Mouse (Mus musculus): ENCODE measurements around the gene Cntnap2. TPM values are rescaled to one million over a fixed set of nuclear protein-coding genes. Genes with fewer than 3 reads are reported as not detected.

Cntnap2 gene
- polyA plus RNA-seq, 1 experiment: not detected

- TF ChIP-seq USF1 (IDR thresholded peaks at IDR 0.05; ENCODE audit: low read depth): no peak
- no peak for TF ChIP-seq E2F4 (IDR thresholded peaks at IDR 0.05; ENCODE audit: insufficient read depth)
- TF ChIP-seq TCF3 (IDR thresholded peaks at IDR 0.05; ENCODE audit: insufficient read length, low read depth): no peak
- no peak for TF ChIP-seq POLR2A (IDR thresholded peaks at IDR 0.05; ENCODE audit: insufficient read length, low read depth)
- TF ChIP-seq SRF (IDR thresholded peaks at IDR 0.05; ENCODE audit: control insufficient read depth, insufficient read length, low read depth): no peak
- TF ChIP-seq POLR2AphosphoS2 (IDR thresholded peaks at IDR 0.05; ENCODE audit: insufficient read length, low read depth): no peak
- no peak for TF ChIP-seq MYOG (IDR thresholded peaks at IDR 0.05; ENCODE audit: control insufficient read depth in 1 of 3, insufficient read depth in 1 of 3, insufficient read length in 2 of 3, low read depth in 2 of 3)
- no peak for TF ChIP-seq TCF12 (IDR thresholded peaks at IDR 0.05; ENCODE audit: insufficient read depth, poor library complexity, severe bottlenecking)
- no peak for TF ChIP-seq CEBPB (IDR thresholded peaks at IDR 0.05; ENCODE audit: insufficient read depth, poor library complexity, severe bottlenecking)
- TF ChIP-seq MAX (IDR thresholded peaks at IDR 0.05; ENCODE audit: low read depth): no peak
- no peak for TF ChIP-seq REST (IDR thresholded peaks at IDR 0.05; ENCODE audit: insufficient read depth, insufficient read length)
- TF ChIP-seq MYOD1 (IDR thresholded peaks at IDR 0.05; ENCODE audit: control insufficient read depth in 1 of 3, insufficient read length in 2 of 3, low read depth in 2 of 3): no peak
- Histone ChIP-seq H3K79me2 (ENCODE audit: control insufficient read depth, insufficient read depth) (no peaks in the 10 kb centered on the region), H3K4me2 (ENCODE audit: low read depth) (no peak overlapping the region), H3ac (ENCODE audit: control insufficient read depth, insufficient read length) (no peak overlapping the region), H3K27me3 (ENCODE audit: control insufficient read depth, insufficient read depth, insufficient read length) (no peaks in the 10 kb centered on the region), H3K4me3 (no peak overlapping the region), H3K36me3 (ENCODE audit: control insufficient read depth, insufficient read depth) (no peaks in the 10 kb centered on the region)
These were observed 3.2 kb downstream of the Cntnap2 start for GRCm38 (mm10) chr6:45062214-45062997.

GRCm38 (mm10) chr6:45088304-45088703 is 29.1 kb downstream of the Cntnap2 start:
- Histone ChIP-seq H3ac (ENCODE audit: control insufficient read depth, insufficient read length) (no peak overlapping the region), H3K27me3 (ENCODE audit: control insufficient read depth, insufficient read depth, insufficient read length) (no peaks in the 10 kb centered on the region), H3K36me3 (ENCODE audit: control insufficient read depth, insufficient read depth) (no peaks in the 10 kb centered on the region), H3K79me2 (ENCODE audit: control insufficient read depth, insufficient read depth) (no peaks in the 10 kb centered on the region), H3K4me3 (no peak overlapping the region), H3K4me2 (ENCODE audit: low read depth) (no peak overlapping the region)
- TF ChIP-seq USF1 (IDR thresholded peaks at IDR 0.05; ENCODE audit: low read depth) (no peak), MYOD1 (IDR thresholded peaks at IDR 0.05; ENCODE audit: control insufficient read depth in 1 of 3, insufficient read length in 2 of 3, low read depth in 2 of 3) (no peak), REST (IDR thresholded peaks at IDR 0.05; ENCODE audit: insufficient read depth, insufficient read length) (no peak), POLR2AphosphoS2 (IDR thresholded peaks at IDR 0.05; ENCODE audit: insufficient read length, low read depth) (no peak), CEBPB (IDR thresholded peaks at IDR 0.05; ENCODE audit: insufficient read depth, poor library complexity, severe bottlenecking) (no peak), TCF3 (IDR thresholded peaks at IDR 0.05; ENCODE audit: insufficient read length, low read depth) (no peak), POLR2A (IDR thresholded peaks at IDR 0.05; ENCODE audit: insufficient read length, low read depth) (no peak), MAX (IDR thresholded peaks at IDR 0.05; ENCODE audit: low read depth) (no peak), SRF (IDR thresholded peaks at IDR 0.05; ENCODE audit: control insufficient read depth, insufficient read length, low read depth) (no peak), TCF12 (IDR thresholded peaks at IDR 0.05; ENCODE audit: insufficient read depth, poor library complexity, severe bottlenecking) (no peak), E2F4 (IDR thresholded peaks at IDR 0.05; ENCODE audit: insufficient read depth) (no peak), MYOG (IDR thresholded peaks at IDR 0.05; ENCODE audit: control insufficient read depth in 1 of 3, insufficient read depth in 1 of 3, insufficient read length in 2 of 3, low read depth in 2 of 3) (no peak)

DNA sequence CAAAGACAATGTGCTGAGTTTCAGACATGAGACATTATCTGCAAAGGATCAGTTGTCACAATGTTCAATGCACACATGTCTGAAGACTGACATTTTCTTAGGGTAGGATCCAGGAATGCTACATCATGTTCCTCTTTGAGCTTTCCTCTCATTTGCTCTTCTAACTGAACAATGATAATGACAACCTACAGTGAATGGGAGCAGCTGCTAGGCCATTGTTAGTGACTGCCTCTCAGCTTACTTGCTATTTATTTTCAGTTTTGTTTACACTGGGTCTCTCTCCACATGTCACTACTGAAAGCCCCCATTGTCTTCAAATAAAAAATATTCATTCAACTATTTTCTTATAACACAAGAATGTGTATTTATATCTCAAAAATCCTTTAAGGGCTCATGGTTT is 54.5 kb downstream of the Cntnap2 start:
- Histone ChIP-seq H3K79me2 (ENCODE audit: control insufficient read depth, insufficient read depth) (no peaks in the 10 kb centered on the region), H3K4me3 (no peak overlapping the region), H3ac (ENCODE audit: control insufficient read depth, insufficient read length) (no peak overlapping the region), H3K27me3 (ENCODE audit: control insufficient read depth, insufficient read depth, insufficient read length) (no peaks in the 10 kb centered on the region), H3K4me2 (ENCODE audit: low read depth) (no peak overlapping the region), H3K36me3 (ENCODE audit: control insufficient read depth, insufficient read depth) (no peaks in the 10 kb centered on the region)
- no peak for TF ChIP-seq USF1 (IDR thresholded peaks at IDR 0.05; ENCODE audit: low read depth)
- no peak for TF ChIP-seq TCF12 (IDR thresholded peaks at IDR 0.05; ENCODE audit: insufficient read depth, poor library complexity, severe bottlenecking)
- no peak for TF ChIP-seq CEBPB (IDR thresholded peaks at IDR 0.05; ENCODE audit: insufficient read depth, poor library complexity, severe bottlenecking)
- TF ChIP-seq POLR2A (IDR thresholded peaks at IDR 0.05; ENCODE audit: insufficient read length, low read depth): no peak
- no peak for TF ChIP-seq POLR2AphosphoS2 (IDR thresholded peaks at IDR 0.05; ENCODE audit: insufficient read length, low read depth)
- no peak for TF ChIP-seq REST (IDR thresholded peaks at IDR 0.05; ENCODE audit: insufficient read depth, insufficient read length)
- TF ChIP-seq E2F4 (IDR thresholded peaks at IDR 0.05; ENCODE audit: insufficient read depth): no peak
- TF ChIP-seq MYOD1 (IDR thresholded peaks at IDR 0.05; ENCODE audit: control insufficient read depth in 1 of 3, insufficient read length in 2 of 3, low read depth in 2 of 3): no peak
- no peak for TF ChIP-seq SRF (IDR thresholded peaks at IDR 0.05; ENCODE audit: control insufficient read depth, insufficient read length, low read depth)
- TF ChIP-seq MAX (IDR thresholded peaks at IDR 0.05; ENCODE audit: low read depth): no peak
- TF ChIP-seq MYOG (IDR thresholded peaks at IDR 0.05; ENCODE audit: control insufficient read depth in 1 of 3, insufficient read depth in 1 of 3, insufficient read length in 2 of 3, low read depth in 2 of 3): no peak
- TF ChIP-seq TCF3 (IDR thresholded peaks at IDR 0.05; ENCODE audit: insufficient read length, low read depth): no peak

- TF ChIP-seq REST (IDR thresholded peaks at IDR 0.05; ENCODE audit: insufficient read depth, insufficient read length) (no peak), SRF (IDR thresholded peaks at IDR 0.05; ENCODE audit: control insufficient read depth, insufficient read length, low read depth) (no peak), USF1 (IDR thresholded peaks at IDR 0.05; ENCODE audit: low read depth) (no peak), E2F4 (IDR thresholded peaks at IDR 0.05; ENCODE audit: insufficient read depth) (no peak), POLR2A (IDR thresholded peaks at IDR 0.05; ENCODE audit: insufficient read length, low read depth) (no peak), TCF3 (IDR thresholded peaks at IDR 0.05; ENCODE audit: insufficient read length, low read depth) (no peak), MYOD1 (IDR thresholded peaks at IDR 0.05; ENCODE audit: control insufficient read depth in 1 of 3, insufficient read length in 2 of 3, low read depth in 2 of 3) (no peak), MAX (IDR thresholded peaks at IDR 0.05; ENCODE audit: low read depth) (no peak), POLR2AphosphoS2 (IDR thresholded peaks at IDR 0.05; ENCODE audit: insufficient read length, low read depth) (no peak)
- H3K27me3 ChIP-seq (ENCODE audit: control insufficient read depth, insufficient read depth, insufficient read length): no peaks in the 10 kb centered on the region
- no peak overlapping the region for H3ac ChIP-seq (ENCODE audit: control insufficient read depth, insufficient read length)
- H3K79me2 ChIP-seq (ENCODE audit: control insufficient read depth, insufficient read depth): no peaks in the 10 kb centered on the region
- H3K36me3 ChIP-seq (ENCODE audit: control insufficient read depth, insufficient read depth): no peaks in the 10 kb centered on the region
- H3K4me2 ChIP-seq (ENCODE audit: low read depth): no peak overlapping the region
- H3K4me3 ChIP-seq: no peak overlapping the region
These were observed 85.7 kb downstream of the Cntnap2 start for GRCm38 (mm10) chr6:45144882-45145281.
